Mouse (Mus musculus) gastrocnemius, postnatal 25 days (tissue): Measurements from ENCODE around the gene Trf. TPM values are rescaled to one million over a fixed set of nuclear protein-coding genes. Genes with fewer than 3 reads are reported as not detected.
A peak's percentile ranks its signal among the peaks of the same experiment; 100 is the strongest.

ENCODE experiments used
- DNase-seq: peaks from one replicate; pipeline ENCODE4 v3.0.0; 2022
- long read RNA-seq, 2 experiments: library from polyadenylated mRNA; stranded (forward); transcript quantifications; one replicate each; pipeline ENCODE4 v2.0.0; 2021
- total RNA-seq, 2 experiments: library from RNA; stranded (reverse); gene quantifications; 1 replicate in 1 of 2; 2 replicates in 1 of 2; pipeline ENCODE4 v1.2.3; 2021

Trf gene
- 10 to 100 TPM in 1 of 2 experiments, 1 to 10 TPM in 1; 7.9 to 32.4 TPM for total RNA-seq
- long read RNA-seq, experiment 1, partial matches to known transcripts = 0 of 4 reads
- long read RNA-seq, experiment 1, other reads (novel, unspliced or antisense) = 0 of 4 reads
- long read RNA-seq, experiment 2, transcript Trf-201 (17 exons, 2,571 nt) = major isoform, 13 of 15 reads
- long read RNA-seq, experiment 2, partial matches to known transcripts = 1 of 15 reads
- long read RNA-seq, experiment 2, other reads (novel, unspliced or antisense) = 1 of 15 reads

- DNase-seq = peak; percentile 35
Measured at GRCm38 (mm10) chr9:103230151-103230951, at the start of gene Trf, which contains the start of gene Gm20425. Trf (minus strand) TSS chr9:103230444. Gm20425 (minus strand) TSS chr9:103230307.

- DNase-seq = no peak
Measured at GRCm38 (mm10) chr9:103276876-103277275, 46.6 kb upstream of the Trf start.

GRCm38 (mm10) chr9:103275676-103276075, 45.4 kb upstream of the Trf start:
- DNase-seq = no peak

- DNase-seq = no peak
Measured at GRCm38 (mm10) chr9:103274819-103275218, 44.6 kb upstream of the Trf start.

- DNase-seq = no peak
Measured at GRCm38 (mm10) chr9:103271104-103271503, 40.9 kb upstream of the Trf start.

GRCm38 (mm10) chr9:103265778-103266177, 35.5 kb upstream of the Trf start:
- DNase-seq = no peak

- no peak for DNase-seq
Measured at GRCm38 (mm10) chr9:103252906-103253305, 22.7 kb upstream of the Trf start.

- DNase-seq = no peak
Measured at GRCm38 (mm10) chr9:103248618-103249017, 18.4 kb upstream of the Trf start.

GRCm38 (mm10) chr9:103246526-103247168, 16.4 kb upstream of the Trf start:
- DNase-seq = no peak

- no peak for DNase-seq
Measured at GRCm38 (mm10) chr9:103243640-103244039, 13.4 kb upstream of the Trf start.

GRCm38 (mm10) chr9:103241206-103241605, 11.0 kb upstream of the Trf start:
- no peak for DNase-seq

- DNase-seq = no peak
Measured at GRCm38 (mm10) chr9:103239471-103239870, 9.2 kb upstream of the Trf start.

GRCm38 (mm10) chr9:103234565-103235165, 4.4 kb upstream of the Trf start:
- no peak for DNase-seq

- no peak for DNase-seq
Measured at GRCm38 (mm10) chr9:103234059-103234458, 3.8 kb upstream of the Trf start.

- no peak for DNase-seq
Measured at GRCm38 (mm10) chr9:103233006-103233395, 2.8 kb upstream of the Trf start.

- no peak for DNase-seq
Measured at GRCm38 (mm10) chr9:103232232-103233005, 2.2 kb upstream of the Trf start.

GRCm38 (mm10) chr9:103229037-103229867, 992 bp downstream of the Trf start:
- DNase-seq = no peak

GRCm38 (mm10) chr9:103228370-103229003, 1.8 kb downstream of the Trf start:
- DNase-seq = no peak

- DNase-seq = no peak
Measured at GRCm38 (mm10) chr9:103227760-103228159, 2.5 kb downstream of the Trf start.

GRCm38 (mm10) chr9:103226806-103227205, 3.4 kb downstream of the Trf start:
- DNase-seq = no peak
